Mouse (Mus musculus) forebrain, embryonic 15.5 days (tissue): ENCODE data around the gene Git2. TPM values are rescaled to one million over a fixed set of nuclear protein-coding genes. Genes with fewer than 3 reads are reported as not detected.

ENCODE experiments used
- ATAC-seq: fragments of 200-750 bp; cut with Nextera tagmentation; replicated peaks from 2 replicates; pipeline ENCODE4 v1.8.0; 2017; ENCODE audit warnings: mild to moderate bottlenecking, moderate TSS enrichment, moderate library complexity
- H3K27ac ChIP-seq: fragments of 300-500 bp; sonication (generic); replicated peaks from 2 replicates; pipeline ENCODE4 v1.5.1; 2015; ENCODE audit warnings: mild to moderate bottlenecking, inconsistent platforms
- H3K27me3 ChIP-seq: fragments of 300-500 bp; sonication (generic); 2 replicates; pipeline ENCODE4 v1.6.1; 2015; ENCODE audit warnings: inconsistent platforms
- H3K36me3 ChIP-seq: fragments of 300-500 bp; sonication (generic); 2 replicates; pipeline ENCODE4 v1.6.1; 2015; ENCODE audit warnings: mild to moderate bottlenecking, inconsistent platforms
- H3K4me1 ChIP-seq: fragments of 300-500 bp; sonication (generic); 2 replicates; pipeline ENCODE4 v1.6.1; 2015; ENCODE audit warnings: inconsistent platforms
- H3K4me2 ChIP-seq: fragments of 300-500 bp; sonication (generic); replicated peaks from 2 replicates; pipeline ENCODE4 v1.6.1; 2015; ENCODE audit warnings: mild to moderate bottlenecking, inconsistent platforms
- H3K4me3 ChIP-seq: fragments of 300-500 bp; sonication (generic); 2 replicates; pipeline ENCODE4 v1.5.1; 2015; ENCODE audit warnings: mild to moderate bottlenecking, inconsistent platforms
- H3K9ac ChIP-seq: fragments of 300-500 bp; sonication (generic); replicated peaks from 2 replicates; pipeline ENCODE4 v1.6.1; 2015; ENCODE audit warnings: mild to moderate bottlenecking, inconsistent platforms
- H3K9me3 ChIP-seq: fragments of 300-500 bp; sonication (generic); 2 replicates; pipeline ENCODE4 v1.6.1; 2016; ENCODE audit warnings: inconsistent platforms
- WGBS: fragments of 180-500 bp; shearing (Covaris S2); methylation state at CpG from one replicate; pipeline ENCODE4 v1.1.7; 2015; ENCODE audit warnings: mixed read lengths; 5-methylcytosine and 5-hydroxymethylcytosine counted together
- polyA plus RNA-seq: library from polyadenylated mRNA; unstranded; fragments of >200 nt; fragmentation: Nextera tagmentation; extraction: Ambion mirVana; gene quantifications from 2 replicates; pipeline ENCODE4 v1.2.1, GENCODE M21; 2015

Git2 gene
- polyA plus RNA-seq, 1 experiment from 2014 or later, result 46.6 TPM

- ATAC-seq, result no peak
- Histone ChIP-seq H3K9me3 (no peaks in the 10 kb centered on the region), H3K27ac (no peak overlapping the region; the same call in 1 of the 2 replicates), H3K27me3 (no peaks in the 10 kb centered on the region), H3K36me3 (peaks cover 60% of the 10 kb centered on the region), H3K4me2 (no peak overlapping the region), H3K9ac (0 out of 2 replicates have a peak overlapping the region, but pooled peaks have one; percentile 3), H3K4me3 (no peak overlapping the region), H3K4me1 (peaks cover 23% of the 10 kb centered on the region)
- 72% methylated on average over 9 of the region's 9 CpGs for WGBS
Observed at GRCm38 (mm10) chr5:114795231-114795630, 19.9 kb upstream of the Git2 start.

- no peaks in the 10 kb centered on the region for H3K27me3 ChIP-seq
- H3K27ac ChIP-seq, result no peak overlapping the region
- H3K36me3 ChIP-seq, result peaks cover 54% of the 10 kb centered on the region
- H3K9ac ChIP-seq, result no peak overlapping the region
- no peak for ATAC-seq
- no peak overlapping the region for H3K4me3 ChIP-seq
- H3K9me3 ChIP-seq, result no peaks in the 10 kb centered on the region
- peaks cover 23% of the 10 kb centered on the region for H3K4me1 ChIP-seq
- WGBS, result 79% methylated on average over 4 of the region's 4 CpGs
- H3K4me2 ChIP-seq, result no peak overlapping the region
Observed at GRCm38 (mm10) chr5:114794609-114795008, 19.3 kb upstream of the Git2 start.

GRCm38 (mm10) chr5:114793317-114793716 lies 18.0 kb upstream of the Git2 start:
- WGBS, result 79% methylated on average over 7 of the region's 7 CpGs
- Histone ChIP-seq H3K27ac (no peak overlapping the region), H3K4me3 (no peak overlapping the region), H3K9ac (no peak overlapping the region), H3K4me1 (peaks cover 23% of the 10 kb centered on the region), H3K27me3 (no peaks in the 10 kb centered on the region), H3K4me2 (no peak overlapping the region), H3K9me3 (no peaks in the 10 kb centered on the region), H3K36me3 (peaks cover 52% of the 10 kb centered on the region)
- no peak for ATAC-seq

- H3K9me3 ChIP-seq, result no peaks in the 10 kb centered on the region
- WGBS, result 73% methylated on average over 5 of the region's 5 CpGs
- H3K36me3 ChIP-seq, result peaks cover 18% of the 10 kb centered on the region; the same call in 1 of the 2 replicates
- H3K4me1 ChIP-seq, result no peaks in the 10 kb centered on the region; the same call in none of the 2 replicates
- ATAC-seq, result no peak
- H3K9ac ChIP-seq, result no peak overlapping the region
- H3K27ac ChIP-seq, result no peak overlapping the region
- no peak overlapping the region for H3K4me3 ChIP-seq
- H3K27me3 ChIP-seq, result no peaks in the 10 kb centered on the region
- H3K4me2 ChIP-seq, result no peak overlapping the region
Observed at GRCm38 (mm10) chr5:114785196-114785595, 9.9 kb upstream of the Git2 start.

- no peaks in the 10 kb centered on the region for H3K9me3 ChIP-seq
- H3K4me1 ChIP-seq, result no peaks in the 10 kb centered on the region; the same call in none of the 2 replicates
- no peak for ATAC-seq
- no peak overlapping the region for H3K27ac ChIP-seq
- H3K9ac ChIP-seq, result no peak overlapping the region
- peaks cover 18% of the 10 kb centered on the region; the same call in 1 of the 2 replicates for H3K36me3 ChIP-seq
- WGBS, result 87% methylated on average over 16 of the region's 16 CpGs
- no peaks in the 10 kb centered on the region for H3K27me3 ChIP-seq
- no peak overlapping the region for H3K4me2 ChIP-seq
- H3K4me3 ChIP-seq, result no peak overlapping the region
Observed at GRCm38 (mm10) chr5:114784622-114785165, 9.4 kb upstream of the Git2 start.

- no peaks in the 10 kb centered on the region for H3K9me3 ChIP-seq
- 82% methylated on average over 12 of the region's 12 CpGs for WGBS
- no peak overlapping the region for H3K4me3 ChIP-seq
- peaks cover 12% of the 10 kb centered on the region; the same call in 1 of the 2 replicates for H3K36me3 ChIP-seq
- ATAC-seq, result no peak
- H3K4me1 ChIP-seq, result no peaks in the 10 kb centered on the region; the same call in none of the 2 replicates
- no peak overlapping the region for H3K9ac ChIP-seq
- H3K4me2 ChIP-seq, result no peak overlapping the region
- no peaks in the 10 kb centered on the region for H3K27me3 ChIP-seq
- H3K27ac ChIP-seq, result no peak overlapping the region
Observed at GRCm38 (mm10) chr5:114783405-114784163, 8.3 kb upstream of the Git2 start.

- Histone ChIP-seq H3K36me3 (peaks cover 8% of the 10 kb centered on the region; the same call in 1 of the 2 replicates), H3K27me3 (no peaks in the 10 kb centered on the region), H3K9ac (no peak overlapping the region), H3K9me3 (no peaks in the 10 kb centered on the region), H3K4me1 (peaks cover under 1% of the 10 kb centered on the region), H3K4me2 (no peak overlapping the region), H3K4me3 (no peak overlapping the region), H3K27ac (no peak overlapping the region)
- WGBS, result 89% methylated on average over 9 of the region's 9 CpGs
- ATAC-seq, result no peak
Observed at GRCm38 (mm10) chr5:114782991-114783390, 7.7 kb upstream of the Git2 start.

- Histone ChIP-seq H3K27me3 (no peaks in the 10 kb centered on the region), H3K4me3 (no peak overlapping the region), H3K36me3 (peaks cover under 1% of the 10 kb centered on the region; the same call in 1 of the 2 replicates), H3K27ac (no peak overlapping the region), H3K4me2 (no peak overlapping the region), H3K9me3 (no peaks in the 10 kb centered on the region), H3K4me1 (peaks cover 17% of the 10 kb centered on the region), H3K9ac (no peak overlapping the region)
- WGBS, result 85% methylated on average over 7 of the region's 7 CpGs
- no peak for ATAC-seq
Observed at GRCm38 (mm10) chr5:114780912-114781311, 5.6 kb upstream of the Git2 start.

- no peak for ATAC-seq
- Histone ChIP-seq H3K4me1 (peaks cover 24% of the 10 kb centered on the region), H3K9ac (no peak overlapping the region), H3K9me3 (no peaks in the 10 kb centered on the region), H3K4me3 (no peak overlapping the region), H3K36me3 (no peaks in the 10 kb centered on the region), H3K27ac (no peak overlapping the region), H3K4me2 (no peak overlapping the region), H3K27me3 (no peaks in the 10 kb centered on the region)
- WGBS, result 80% methylated on average over 7 of the region's 7 CpGs
Observed at GRCm38 (mm10) chr5:114779956-114780489, 4.7 kb upstream of the Git2 start.

- Histone ChIP-seq H3K4me3 (peak overlapping the region; percentile 76), H3K27ac (no peak overlapping the region), H3K9ac (peak overlapping the region; percentile 95), H3K36me3 (no peaks in the 10 kb centered on the region), H3K9me3 (no peaks in the 10 kb centered on the region), H3K27me3 (no peaks in the 10 kb centered on the region), H3K4me1 (peaks cover 41% of the 10 kb centered on the region), H3K4me2 (peak overlapping the region; percentile 71)
- no peak for ATAC-seq
- 40% methylated on average over 7 of the region's 7 CpGs for WGBS
Observed at GRCm38 (mm10) chr5:114776174-114776573, 857 bp upstream of the Git2 start.

- H3K27me3 ChIP-seq, result no peaks in the 10 kb centered on the region
- H3K27ac ChIP-seq, result peak within 1 kb of the TSS; percentile 95
- under 1% methylated on average over 42 of the region's 73 CpGs for WGBS
- peak; percentile 91 for ATAC-seq
- H3K4me1 ChIP-seq, result peaks cover 48% of the 10 kb centered on the region
- peak within 1 kb of the TSS; percentile 71 for H3K4me2 ChIP-seq
- H3K9me3 ChIP-seq, result no peaks in the 10 kb centered on the region
- H3K9ac ChIP-seq, result peak within 1 kb of the TSS; percentile 95
- H3K4me3 ChIP-seq, result peak within 1 kb of the TSS; percentile 76
- no peaks in the 10 kb centered on the region for H3K36me3 ChIP-seq
Observed at GRCm38 (mm10) chr5:114774403-114775051, 790 bp downstream of the Git2 start, which contains the start of gene Ankrd13a. TSS of gene Ankrd13a (plus strand) at chr5:114774677.

GRCm38 (mm10) chr5:114773780-114774179 lies 1.5 kb downstream of the Git2 start:
- Histone ChIP-seq H3K4me3 (peak overlapping the region; percentile 76), H3K9me3 (no peaks in the 10 kb centered on the region), H3K4me2 (peak overlapping the region; percentile 71), H3K27me3 (no peaks in the 10 kb centered on the region), H3K36me3 (no peaks in the 10 kb centered on the region), H3K27ac (peak overlapping the region; percentile 95), H3K9ac (peak overlapping the region; percentile 95), H3K4me1 (peaks cover 48% of the 10 kb centered on the region)
- 0 out of 2 replicates have a peak, but pooled peaks have one; percentile 2 for ATAC-seq
- WGBS, result 2% methylated on average over 11 of the region's 11 CpGs
